Mouse (Mus musculus): ENCODE data around the gene Dnaja4. TPM values are rescaled to one million over a fixed set of nuclear protein-coding genes. Genes with fewer than 3 reads are reported as not detected.
A peak's percentile ranks its signal among the peaks of the same experiment; 100 is the strongest.

Dnaja4 gene
- polyA plus RNA-seq, 1 experiment from 2014 or later: 5.6 TPM

GRCm38 (mm10) chr9:54752944-54753295, 54.2 kb downstream of the Dnaja4 start:
- Histone ChIP-seq H3K4me3 (replicated peaks) (no peak overlapping the region), H3K9ac (replicated peaks) (no peak overlapping the region)
- 40% methylated on average over 11 of the region's 11 CpGs for WGBS

GRCm38 (mm10) chr9:54759592-54759991, 60.9 kb downstream of the Dnaja4 start:
- H3K9ac ChIP-seq (replicated peaks): no peak overlapping the region
- no peak for ATAC-seq (ENCODE audit: insufficient number of reproducible peaks, insufficient read depth, low FRiP score, low TSS enrichment, low read depth)
- H3K36me3 ChIP-seq: no peaks in the 10 kb centered on the region
- no peak overlapping the region for H3K4me3 ChIP-seq (replicated peaks)
- 39% methylated on average over 6 of the region's 6 CpGs for WGBS
- no peak overlapping the region for H3K27ac ChIP-seq
- H3K27me3 ChIP-seq: peaks cover 23% of the 10 kb centered on the region
- no peaks in the 10 kb centered on the region for H3K9me3 ChIP-seq
- no peak overlapping the region for H3K4me2 ChIP-seq
- peaks cover 10% of the 10 kb centered on the region for H3K4me1 ChIP-seq (replicated peaks)

More at GRCm38 (mm10) chr9:54752944-54753295, 54.2 kb downstream of the Dnaja4 start:
- H3K27me3 ChIP-seq: peaks cover 29% of the 10 kb centered on the region
- H3K9me3 ChIP-seq: no peaks in the 10 kb centered on the region
- no peak for ATAC-seq (ENCODE audit: insufficient number of reproducible peaks, insufficient read depth, low FRiP score, low TSS enrichment, low read depth)
- no peak overlapping the region for H3K4me2 ChIP-seq
- H3K27ac ChIP-seq: no peak overlapping the region
- H3K36me3 ChIP-seq: no peaks in the 10 kb centered on the region
- H3K4me1 ChIP-seq (replicated peaks): peaks cover 4% of the 10 kb centered on the region; the same call in 1 of the 2 replicates

GRCm38 (mm10) chr9:54764091-54764490, 65.4 kb downstream of the Dnaja4 start:
- WGBS: 19% methylated on average over 12 of the region's 12 CpGs
- Histone ChIP-seq H3K36me3 (no peaks in the 10 kb centered on the region), H3K4me3 (replicated peaks) (peak overlapping the region; percentile 54), H3K27me3 (peaks cover 51% of the 10 kb centered on the region), H3K9ac (replicated peaks) (peak overlapping the region; percentile 63), H3K27ac (peak overlapping the region; percentile 29; the same call in 1 of the 2 replicates), H3K9me3 (no peaks in the 10 kb centered on the region), H3K4me2 (peak overlapping the region; percentile 92), H3K4me1 (replicated peaks) (peaks cover 35% of the 10 kb centered on the region)
- ATAC-seq (ENCODE audit: insufficient number of reproducible peaks, insufficient read depth, low FRiP score, low TSS enrichment, low read depth): no peak

- H3K9ac ChIP-seq (replicated peaks): peak within 1 kb of the TSS; percentile 63
- 1% methylated on average over 35 of the region's 45 CpGs for WGBS
- peak within 1 kb of the TSS; percentile 92 for H3K4me2 ChIP-seq
- peak within 1 kb of the TSS; percentile 29; the same call in 1 of the 2 replicates for H3K27ac ChIP-seq
- H3K4me1 ChIP-seq (replicated peaks): peaks cover 35% of the 10 kb centered on the region
- peak; percentile 73 for ATAC-seq (ENCODE audit: insufficient number of reproducible peaks, insufficient read depth, low FRiP score, low TSS enrichment, low read depth)
- peaks cover 51% of the 10 kb centered on the region for H3K27me3 ChIP-seq
- H3K4me3 ChIP-seq (replicated peaks): peak within 1 kb of the TSS; percentile 54
- no peaks in the 10 kb centered on the region for H3K36me3 ChIP-seq
- no peaks in the 10 kb centered on the region for H3K9me3 ChIP-seq
These were observed 66.0 kb downstream of the Dnaja4 start, which contains the start of gene Crabp1 for GRCm38 (mm10) chr9:54764561-54765217. TSS of gene Crabp1 (plus strand) at chr9:54764748.

GRCm38 (mm10) chr9:54765336-54766085, 66.8 kb downstream of the Dnaja4 start:
- H3K9me3 ChIP-seq: no peaks in the 10 kb centered on the region
- H3K4me2 ChIP-seq: peak overlapping the region; percentile 92
- peaks cover 39% of the 10 kb centered on the region for H3K4me1 ChIP-seq (replicated peaks)
- no peak overlapping the region for H3K27ac ChIP-seq
- H3K27me3 ChIP-seq: peaks cover 51% of the 10 kb centered on the region
- H3K36me3 ChIP-seq: no peaks in the 10 kb centered on the region
- peak overlapping the region; percentile 54 for H3K4me3 ChIP-seq (replicated peaks)
- H3K9ac ChIP-seq (replicated peaks): peak overlapping the region; percentile 63
- peak; percentile 40; the same call in 1 of the 2 replicates for ATAC-seq (ENCODE audit: insufficient number of reproducible peaks, insufficient read depth, low FRiP score, low TSS enrichment, low read depth)
- WGBS: under 1% methylated on average over 41 of the region's 41 CpGs

Small RNA genes lying within 50 kb of the gene (microRNA-seq; reads per million reads assigned to microRNA genes)
- gene Mir5710: not detected

Other genes starting within 250 kb of the Dnaja4 start
- gene Dmxl2, start 197.2 kb upstream of the Dnaja4 start, polyA plus RNA-seq (2016; fragmentation: Nextera tagmentation; extraction: Ambion mirVana): 5.4 and 7.1 TPM in 2 replicates
- gene Sh2d7, start 159.9 kb upstream of the Dnaja4 start, polyA plus RNA-seq (2016; fragmentation: Nextera tagmentation; extraction: Ambion mirVana): not detected in 2 replicates
- gene Cib2, start 138.7 kb upstream of the Dnaja4 start, polyA plus RNA-seq (2016; fragmentation: Nextera tagmentation; extraction: Ambion mirVana): 22.3 and 23.0 TPM in 2 replicates
- gene Idh3a, start 112.5 kb upstream of the Dnaja4 start, polyA plus RNA-seq (2016; fragmentation: Nextera tagmentation; extraction: Ambion mirVana): 98.0 and 104 TPM in 2 replicates
- gene Acsbg1, start 37.0 kb upstream of the Dnaja4 start, polyA plus RNA-seq (2016; fragmentation: Nextera tagmentation; extraction: Ambion mirVana): 0.12 and 0.20 TPM in 2 replicates
- 155 and 166 TPM in 2 replicates for gene Wdr61, start 35.6 kb downstream of the Dnaja4 start, polyA plus RNA-seq (2016; fragmentation: Nextera tagmentation; extraction: Ambion mirVana)
- 302 and 358 TPM in 2 replicates for gene Crabp1, start 65.9 kb downstream of the Dnaja4 start, polyA plus RNA-seq (2016; fragmentation: Nextera tagmentation; extraction: Ambion mirVana)
- 53.2 and 55.9 TPM in 2 replicates for gene Ireb2, start 164.9 kb downstream of the Dnaja4 start, polyA plus RNA-seq (2016; fragmentation: Nextera tagmentation; extraction: Ambion mirVana)
- 6.3 and 7.6 TPM in 2 replicates for gene Hykk, start 218.4 kb downstream of the Dnaja4 start, polyA plus RNA-seq (2016; fragmentation: Nextera tagmentation; extraction: Ambion mirVana)